ENCODE assay signal across 26 mouse cellular contexts in genomic region chr2:80054042-80054441, GRCm38 (mm10).
A peak's percentile ranks its signal among the peaks of the same experiment; 100 is the strongest.
DNase-seq lines count a peak whose midpoint lies in the region; ATAC-seq and TF ChIP-seq lines count a peak whose summit lies in the region.
"Had no signal": no experiment of that assay in that cellular context is flagged by ENCODE, and none has a peak within 500 bp of the region (broad histone marks: within the 10 kb centered on the region; RNA-seq: fewer than 3 reads in every experiment).

No protein-coding gene starts in this region.

- TF ChIP-seq CTCF in kidney, adult 2 months (conservative IDR thresholded peaks at IDR 0.05; ENCODE audit: insufficient read depth, insufficient read length, low read depth, low read length) = no peak

- no peak for TF ChIP-seq POLR2A in kidney, adult 2 months (IDR thresholded peaks at IDR 0.05; ENCODE audit: low read depth, low read length)

- no peaks in the 10 kb centered on the region for H3K9me3 ChIP-seq in embryonic facial prominence, embryonic 12.5 days
- no peaks in the 10 kb centered on the region for H3K9me3 ChIP-seq in embryonic facial prominence, embryonic 10.5 days
- H3K9me3 ChIP-seq in kidney, embryonic 14.5 days (ENCODE audit: control insufficient read depth, low read length) = no peaks in the 10 kb centered on the region
- no peaks in the 10 kb centered on the region for H3K9me3 ChIP-seq in lung, embryonic 16.5 days (ENCODE audit: control insufficient read depth, low read length)
- no peaks in the 10 kb centered on the region for H3K9me3 ChIP-seq in stomach, embryonic 16.5 days (replicated peaks; ENCODE audit: control insufficient read depth, low read length)
- H3K9me3 ChIP-seq: embryonic facial prominence, embryonic 13.5 days; forebrain, embryonic 15.5 days; midbrain, embryonic 15.5 days; neural tube, embryonic 12.5 days had no signal

- H3K4me1 ChIP-seq in embryonic facial prominence, embryonic 12.5 days = no peaks in the 10 kb centered on the region
- H3K4me1 ChIP-seq in embryonic facial prominence, embryonic 10.5 days = no peaks in the 10 kb centered on the region
- no peaks in the 10 kb centered on the region for H3K4me1 ChIP-seq in kidney, embryonic 14.5 days (ENCODE audit: control insufficient read depth, insufficient read depth, low read length)
- H3K4me1 ChIP-seq in kidney, adult 2 months (ENCODE audit: control insufficient read depth, insufficient read depth, low read length) = no peaks in the 10 kb centered on the region
- H3K4me1 ChIP-seq in lung, embryonic 16.5 days (replicated peaks; ENCODE audit: control insufficient read depth, insufficient read depth, low read length) = no peaks in the 10 kb centered on the region; the same call in 1 of the 2 replicates
- no peaks in the 10 kb centered on the region for H3K4me1 ChIP-seq in stomach, embryonic 16.5 days (ENCODE audit: control insufficient read depth, insufficient read depth, low read length)
- H3K4me1 ChIP-seq: forebrain, embryonic 15.5 days; midbrain, embryonic 15.5 days; neural tube, embryonic 12.5 days had no signal

- no peak overlapping the region for H3K4me3 ChIP-seq in embryonic facial prominence, embryonic 12.5 days
- no peak overlapping the region for H3K4me3 ChIP-seq in embryonic facial prominence, embryonic 10.5 days
- no peak overlapping the region for H3K4me3 ChIP-seq in kidney, embryonic 14.5 days (ENCODE audit: low read length)
- H3K4me3 ChIP-seq in kidney, adult 2 months (ENCODE audit: insufficient read depth, low read depth, low read length) = no peak overlapping the region
- no peak overlapping the region for H3K4me3 ChIP-seq in lung, embryonic 16.5 days (ENCODE audit: low read length)
- H3K4me3 ChIP-seq in stomach, embryonic 16.5 days (replicated peaks; ENCODE audit: low read length) = no peak overlapping the region
- H3K4me3 ChIP-seq: embryonic facial prominence, embryonic 13.5 days; forebrain, embryonic 15.5 days; left cerebral cortex, adult 2 months; midbrain, embryonic 15.5 days; neural tube, embryonic 12.5 days had no signal

- H3K4me2 ChIP-seq in embryonic facial prominence, embryonic 12.5 days (replicated peaks) = no peak overlapping the region
- H3K4me2 ChIP-seq in kidney, embryonic 14.5 days (replicated peaks; ENCODE audit: low read depth, low read length) = no peak overlapping the region
- H3K4me2 ChIP-seq in lung, embryonic 16.5 days (ENCODE audit: low read depth, low read length) = no peak overlapping the region
- no peak overlapping the region for H3K4me2 ChIP-seq in stomach, embryonic 16.5 days (ENCODE audit: low read depth, low read length)
- H3K4me2 ChIP-seq: embryonic facial prominence, embryonic 13.5 days; forebrain, embryonic 15.5 days; midbrain, embryonic 15.5 days; neural tube, embryonic 12.5 days had no signal

- no peaks in the 10 kb centered on the region for H3K27me3 ChIP-seq in embryonic facial prominence, embryonic 12.5 days
- no peaks in the 10 kb centered on the region for H3K27me3 ChIP-seq in embryonic facial prominence, embryonic 10.5 days (replicated peaks; ENCODE audit: low read depth, poor library complexity, severe bottlenecking)
- H3K27me3 ChIP-seq in kidney, embryonic 14.5 days (ENCODE audit: control insufficient read depth, insufficient read depth, low read length) = no peaks in the 10 kb centered on the region
- H3K27me3 ChIP-seq in kidney, adult 2 months (replicated peaks; ENCODE audit: control insufficient read depth, insufficient read depth, low read length) = no peaks in the 10 kb centered on the region
- no peaks in the 10 kb centered on the region for H3K27me3 ChIP-seq in lung, embryonic 16.5 days (ENCODE audit: control insufficient read depth, insufficient read depth, low read depth, low read length)
- no peaks in the 10 kb centered on the region for H3K27me3 ChIP-seq in stomach, embryonic 16.5 days (ENCODE audit: control insufficient read depth, insufficient read depth, low read length)
- H3K27me3 ChIP-seq: embryonic facial prominence, embryonic 13.5 days; forebrain, embryonic 15.5 days; midbrain, embryonic 15.5 days; neural tube, embryonic 12.5 days; Patski had no signal

- 55% methylated on average over 3 of the region's 3 CpGs for WGBS in embryonic facial prominence, embryonic 12.5 days
- 82% methylated on average over 3 of the region's 3 CpGs for WGBS in embryonic facial prominence, embryonic 10.5 days
- 45% methylated on average over 3 of the region's 3 CpGs for WGBS in kidney, embryonic 14.5 days
- WGBS in kidney, adult 2 months = 71% methylated on average over 3 of the region's 3 CpGs
- WGBS in lung, embryonic 16.5 days = 38% methylated on average over 3 of the region's 3 CpGs
- WGBS in stomach, embryonic 16.5 days = 38% methylated on average over 3 of the region's 3 CpGs

- H3K9ac ChIP-seq in embryonic facial prominence, embryonic 12.5 days = no peak overlapping the region
- H3K9ac ChIP-seq in kidney, embryonic 14.5 days (ENCODE audit: low read depth, low read length) = no peak overlapping the region
- no peak overlapping the region for H3K9ac ChIP-seq in lung, embryonic 16.5 days (ENCODE audit: low read length)
- no peak overlapping the region for H3K9ac ChIP-seq in stomach, embryonic 16.5 days (ENCODE audit: low read length)
- H3K9ac ChIP-seq: embryonic facial prominence, embryonic 13.5 days; forebrain, embryonic 15.5 days; liver, postnatal 0 days; midbrain, embryonic 15.5 days; neural tube, embryonic 12.5 days had no signal

- ATAC-seq in embryonic facial prominence, embryonic 12.5 days (ENCODE audit: insufficient number of reproducible peaks, insufficient read depth, low FRiP score, low TSS enrichment) = 0 out of 2 replicates have a peak, but pooled peaks have one; percentile 15
- ATAC-seq in kidney, embryonic 14.5 days (ENCODE audit: low FRiP score, low TSS enrichment) = peak; percentile 49; the same call in 1 of the 2 replicates
- 0 out of 2 replicates have a peak, but pooled peaks have one; percentile 15 for ATAC-seq in lung, embryonic 16.5 days (ENCODE audit: low read depth)
- ATAC-seq in stomach, embryonic 16.5 days (ENCODE audit: insufficient read depth, low FRiP score) = peak; percentile 80
- ATAC-seq in CD4-positive, CD25-positive, alpha-beta regulatory T cell, adult 4 months = no peak
- ATAC-seq: forebrain, embryonic 15.5 days; liver, postnatal 0 days; midbrain, embryonic 15.5 days; Patski had no signal

- no peaks in the 10 kb centered on the region for H3K36me3 ChIP-seq in embryonic facial prominence, embryonic 12.5 days
- H3K36me3 ChIP-seq in embryonic facial prominence, embryonic 10.5 days (replicated peaks) = no peaks in the 10 kb centered on the region
- no peaks in the 10 kb centered on the region for H3K36me3 ChIP-seq in kidney, embryonic 14.5 days (ENCODE audit: control insufficient read depth, insufficient read depth, low read length)
- no peaks in the 10 kb centered on the region for H3K36me3 ChIP-seq in kidney, adult 2 months (ENCODE audit: control insufficient read depth, insufficient read depth, low read length)
- H3K36me3 ChIP-seq in lung, embryonic 16.5 days (ENCODE audit: control insufficient read depth, insufficient read depth, low read length) = no peaks in the 10 kb centered on the region
- H3K36me3 ChIP-seq in stomach, embryonic 16.5 days (ENCODE audit: control insufficient read depth, insufficient read depth, low read length) = no peaks in the 10 kb centered on the region
- H3K36me3 ChIP-seq: embryonic facial prominence, embryonic 13.5 days; forebrain, embryonic 15.5 days; midbrain, embryonic 15.5 days; neural tube, embryonic 12.5 days had no signal

- no peak for DNase-seq in embryonic facial prominence, embryonic 10.5 days (ENCODE audit: low spot score)
- DNase-seq in kidney, adult 2 months = no peak
- no peak for DNase-seq in lung, adult 18-20 months
- DNase-seq: adrenal gland, postnatal 10 days; cerebellum, adult 18-20 months; cerebellum, postnatal 14 days; gastrocnemius, postnatal 10 days; heart, adult 18-20 months; kidney, postnatal 10 days; liver; liver, postnatal 0 days; right cerebral cortex, postnatal 14 days; thymus, adult 18-20 months; thymus, postnatal 36 days had no signal

- H3K27ac ChIP-seq in embryonic facial prominence, embryonic 12.5 days = 0 out of 2 replicates have a peak overlapping the region, but pooled peaks have one; percentile 63
- H3K27ac ChIP-seq in embryonic facial prominence, embryonic 10.5 days (replicated peaks) = no peak overlapping the region
- no peak overlapping the region for H3K27ac ChIP-seq in kidney, embryonic 14.5 days (ENCODE audit: low read depth, low read length)
- no peak overlapping the region for H3K27ac ChIP-seq in kidney, adult 2 months (ENCODE audit: insufficient read depth, low read depth, low read length)
- H3K27ac ChIP-seq in lung, embryonic 16.5 days (ENCODE audit: low read length) = no peak overlapping the region
- H3K27ac ChIP-seq in stomach, embryonic 16.5 days (ENCODE audit: low read length) = no peak overlapping the region
- H3K27ac ChIP-seq: forebrain, embryonic 15.5 days; left cerebral cortex, adult 2 months; macrophage; midbrain, embryonic 15.5 days; neural tube, embryonic 12.5 days had no signal
